Mouse (Mus musculus) lung, adult 2 months (tissue): ENCODE results near the gene Irf8.

Experiments
- CTCF ChIP-seq: fragments of 200-500 bp; IDR thresholded peaks from 2 replicates; pipeline ENCODE4 v1.5.1; 2011; ENCODE audit warnings: mild to moderate bottlenecking, low read length, control low read depth; ENCODE audit not compliant: insufficient read depth
- POLR2A ChIP-seq: fragments of 200-500 bp; IDR thresholded peaks from 2 replicates; pipeline ENCODE4 v1.6.1; 2011; ENCODE audit warnings: low read depth, mild to moderate bottlenecking, control low read depth, low read length, borderline replicate concordance; ENCODE audit errors: extremely low read depth

GRCm38 (mm10) chr8:120759847-120760246, 23.7 kb downstream of the Irf8 start:
- TF ChIP-seq POLR2A (no peak), CTCF (no peak)
